Mouse (Mus musculus): ENCODE measurements around the gene Zp2. TPM values are rescaled to one million over a fixed set of nuclear protein-coding genes. Genes with fewer than 3 reads are reported as not detected.

Gene Zp2
- polyA plus RNA-seq, 1 experiment from 2014 or later = not detected

- ATAC-seq (no peak), DNase-seq (ENCODE audit: low spot score) (no peak)
- H3K36me3 ChIP-seq (ENCODE audit: insufficient read depth, low read length) = no peaks in the 10 kb centered on the region
- TF ChIP-seq EP300 (IDR thresholded peaks at IDR 0.05) (no peak), CTCF (IDR thresholded peaks at IDR 0.05) (no peak)
- WGBS = 79% methylated on average over 10 of the region's 10 CpGs
- H3K27me3 ChIP-seq (replicated peaks; ENCODE audit: insufficient read depth, low read length) = no peaks in the 10 kb centered on the region
- H3K4me1 ChIP-seq (ENCODE audit: insufficient read depth, low read depth, low read length) = no peaks in the 10 kb centered on the region
- H3K9ac ChIP-seq (replicated peaks; ENCODE audit: low read depth) = no peak within 1 kb of the TSS
- no peak within 1 kb of the TSS for H3K4me3 ChIP-seq (ENCODE audit: low read depth, low read length)
- no peaks in the 10 kb centered on the region for H3K9me3 ChIP-seq (ENCODE audit: low read length)
- no peak within 1 kb of the TSS for H3K27ac ChIP-seq (ENCODE audit: low read length)
- H3K4me2 ChIP-seq (replicated peaks; ENCODE audit: low read depth, low read length) = no peak within 1 kb of the TSS
Observed at GRCm38 (mm10) chr7:120173603-120174244, 28.6 kb upstream of the Zp2 start, which contains the start of gene Anks4b. Anks4b (plus strand) TSS chr7:120173858.

- Histone ChIP-seq H3K36me3 (ENCODE audit: insufficient read depth, low read length) (no peaks in the 10 kb centered on the region), H3K27me3 (replicated peaks; ENCODE audit: insufficient read depth, low read length) (no peaks in the 10 kb centered on the region), H3K9ac (replicated peaks; ENCODE audit: low read depth) (no peak overlapping the region), H3K27ac (ENCODE audit: low read length) (no peak overlapping the region), H3K4me1 (ENCODE audit: insufficient read depth, low read depth, low read length) (no peaks in the 10 kb centered on the region), H3K9me3 (ENCODE audit: low read length) (no peaks in the 10 kb centered on the region), H3K4me3 (ENCODE audit: low read depth, low read length) (no peak overlapping the region), H3K4me2 (replicated peaks; ENCODE audit: low read depth, low read length) (no peak overlapping the region)
- 63% methylated on average over 1 of the region's 1 CpGs for WGBS
- DNase-seq (ENCODE audit: low spot score) (peak; percentile 16), ATAC-seq (no peak)
- TF ChIP-seq EP300 (IDR thresholded peaks at IDR 0.05) (no peak), CTCF (IDR thresholded peaks at IDR 0.05) (no peak)
Observed at GRCm38 (mm10) chr7:120172188-120172700, 27.2 kb upstream of the Zp2 start.

GRCm38 (mm10) chr7:120163581-120164251 is 18.6 kb upstream of the Zp2 start:
- ATAC-seq (no peak), DNase-seq (ENCODE audit: low spot score) (no peak)
- Histone ChIP-seq H3K9ac (replicated peaks; ENCODE audit: low read depth) (no peak overlapping the region), H3K27ac (ENCODE audit: low read length) (no peak overlapping the region), H3K4me3 (ENCODE audit: low read depth, low read length) (no peak overlapping the region), H3K4me1 (ENCODE audit: insufficient read depth, low read depth, low read length) (no peaks in the 10 kb centered on the region), H3K36me3 (ENCODE audit: insufficient read depth, low read length) (no peaks in the 10 kb centered on the region), H3K9me3 (ENCODE audit: low read length) (no peaks in the 10 kb centered on the region), H3K4me2 (replicated peaks; ENCODE audit: low read depth, low read length) (no peak overlapping the region), H3K27me3 (replicated peaks; ENCODE audit: insufficient read depth, low read length) (no peaks in the 10 kb centered on the region)
- TF ChIP-seq CTCF (IDR thresholded peaks at IDR 0.05) (no peak), EP300 (IDR thresholded peaks at IDR 0.05) (no peak)
- 76% methylated on average over 11 of the region's 11 CpGs for WGBS

- H3K27ac ChIP-seq (ENCODE audit: low read length) = no peak overlapping the region
- DNase-seq (ENCODE audit: low spot score) (no peak), ATAC-seq (no peak)
- H3K4me3 ChIP-seq (ENCODE audit: low read depth, low read length) = no peak overlapping the region
- 30% methylated on average over 4 of the region's 4 CpGs for WGBS
- no peaks in the 10 kb centered on the region for H3K27me3 ChIP-seq (replicated peaks; ENCODE audit: insufficient read depth, low read length)
- no peak overlapping the region for H3K9ac ChIP-seq (replicated peaks; ENCODE audit: low read depth)
- H3K9me3 ChIP-seq (ENCODE audit: low read length) = no peaks in the 10 kb centered on the region
- no peak overlapping the region for H3K4me2 ChIP-seq (replicated peaks; ENCODE audit: low read depth, low read length)
- TF ChIP-seq EP300 (IDR thresholded peaks at IDR 0.05) = no peak
- TF ChIP-seq CTCF (IDR thresholded peaks at IDR 0.05) = no peak
- H3K36me3 ChIP-seq (ENCODE audit: insufficient read depth, low read length) = no peaks in the 10 kb centered on the region
- no peaks in the 10 kb centered on the region for H3K4me1 ChIP-seq (ENCODE audit: insufficient read depth, low read depth, low read length)
Observed at GRCm38 (mm10) chr7:120158121-120158613, 13.1 kb upstream of the Zp2 start.

- WGBS = 51% methylated on average over 5 of the region's 5 CpGs
- Histone ChIP-seq H3K4me1 (ENCODE audit: insufficient read depth, low read depth, low read length) (no peaks in the 10 kb centered on the region), H3K4me3 (ENCODE audit: low read depth, low read length) (no peak overlapping the region), H3K27ac (ENCODE audit: low read length) (no peak overlapping the region), H3K9ac (replicated peaks; ENCODE audit: low read depth) (no peak overlapping the region), H3K36me3 (ENCODE audit: insufficient read depth, low read length) (no peaks in the 10 kb centered on the region), H3K4me2 (replicated peaks; ENCODE audit: low read depth, low read length) (no peak overlapping the region), H3K27me3 (replicated peaks; ENCODE audit: insufficient read depth, low read length) (no peaks in the 10 kb centered on the region), H3K9me3 (ENCODE audit: low read length) (no peaks in the 10 kb centered on the region)
- no peak for ATAC-seq
- TF ChIP-seq CTCF (IDR thresholded peaks at IDR 0.05) (no peak), EP300 (IDR thresholded peaks at IDR 0.05) (no peak)
- DNase-seq (ENCODE audit: low spot score) = no peak
Observed at GRCm38 (mm10) chr7:120157575-120158061, 12.5 kb upstream of the Zp2 start.

- WGBS = 33% methylated on average over 2 of the region's 2 CpGs
- ATAC-seq = no peak
- DNase-seq (ENCODE audit: low spot score) = no peak
Observed at GRCm38 (mm10) chr7:120156841-120157409, 11.8 kb upstream of the Zp2 start.

More at GRCm38 (mm10) chr7:120156841-120157409, 11.8 kb upstream of the Zp2 start:
- H3K9me3 ChIP-seq (ENCODE audit: low read length) = no peaks in the 10 kb centered on the region
- H3K4me2 ChIP-seq (replicated peaks; ENCODE audit: low read depth, low read length) = no peak overlapping the region
- no peak overlapping the region for H3K9ac ChIP-seq (replicated peaks; ENCODE audit: low read depth)
- no peak overlapping the region for H3K27ac ChIP-seq (ENCODE audit: low read length)
- no peaks in the 10 kb centered on the region for H3K4me1 ChIP-seq (ENCODE audit: insufficient read depth, low read depth, low read length)
- H3K27me3 ChIP-seq (replicated peaks; ENCODE audit: insufficient read depth, low read length) = no peaks in the 10 kb centered on the region
- no peak overlapping the region for H3K4me3 ChIP-seq (ENCODE audit: low read depth, low read length)
- no peak for TF ChIP-seq EP300 (IDR thresholded peaks at IDR 0.05)
- TF ChIP-seq CTCF (IDR thresholded peaks at IDR 0.05) = no peak
- no peaks in the 10 kb centered on the region for H3K36me3 ChIP-seq (ENCODE audit: insufficient read depth, low read length)
